32 mouse cellular contexts compared by ENCODE assay signal in genomic region chr9:78389981-78390380, GRCm38 (mm10). TPM values are rescaled to one million over a fixed set of nuclear protein-coding genes. Genes with fewer than 3 reads are reported as not detected.
DNase-seq lines count a peak whose midpoint lies in the region; ATAC-seq and TF ChIP-seq lines count a peak whose summit lies in the region.
"Had no signal": no experiment of that assay in that cellular context is flagged by ENCODE, and none has a peak within 500 bp of the region (broad histone marks: within the 10 kb centered on the region; RNA-seq: fewer than 3 reads in every experiment).

No protein-coding gene starts in this region.

- no peaks in the 10 kb centered on the region for H3K9me3 ChIP-seq in intestine, embryonic 15.5 days
- no peaks in the 10 kb centered on the region for H3K9me3 ChIP-seq in intestine, postnatal 0 days (ENCODE audit: control insufficient read depth)
- H3K9me3 ChIP-seq in stomach, postnatal 0 days (ENCODE audit: control insufficient read depth, low read length) = no peaks in the 10 kb centered on the region
- H3K9me3 ChIP-seq: hindbrain, embryonic 13.5 days; midbrain, embryonic 10.5 days had no signal

- intact Hi-C loops in left cerebral cortex, adult 2 months (cut with DNase I) = no loop called here

- H3K9ac ChIP-seq in intestine, embryonic 15.5 days = no peak overlapping the region
- H3K9ac ChIP-seq in intestine, postnatal 0 days (ENCODE audit: low read depth, low read length) = no peak overlapping the region
- no peak overlapping the region for H3K9ac ChIP-seq in stomach, postnatal 0 days (ENCODE audit: low read length)
- H3K9ac ChIP-seq: forebrain, postnatal 0 days; hindbrain, embryonic 13.5 days; lung, embryonic 14.5 days had no signal

- no peak overlapping the region for H3K27ac ChIP-seq in intestine, embryonic 15.5 days
- H3K27ac ChIP-seq in intestine, postnatal 0 days (ENCODE audit: low read depth, low read length) = no peak overlapping the region
- H3K27ac ChIP-seq in stomach, postnatal 0 days (replicated peaks) = no peak overlapping the region
- H3K27ac ChIP-seq in left cerebral cortex, adult 2 months = no peak overlapping the region
- H3K27ac ChIP-seq: hindbrain, embryonic 13.5 days; layer of hippocampus, adult 2 months; midbrain, embryonic 10.5 days had no signal

- 30% methylated on average over 5 of the region's 5 CpGs for WGBS in intestine, embryonic 15.5 days
- 32% methylated on average over 5 of the region's 5 CpGs for WGBS in intestine, postnatal 0 days
- WGBS in stomach, postnatal 0 days = 34% methylated on average over 5 of the region's 5 CpGs

- no peak for TF ChIP-seq CTCF in intestine, postnatal 0 days (IDR thresholded peaks at IDR 0.05; ENCODE audit: low read depth)
- no peak for TF ChIP-seq CTCF in stomach, postnatal 0 days (IDR thresholded peaks at IDR 0.05; ENCODE audit: low read depth)
- TF ChIP-seq CTCF in left cerebral cortex, adult 2 months (IDR thresholded peaks at IDR 0.05) = no peak

- no peak overlapping the region for H3K4me3 ChIP-seq in intestine, embryonic 15.5 days (replicated peaks)
- no peak overlapping the region for H3K4me3 ChIP-seq in intestine, postnatal 0 days (ENCODE audit: low read depth, low read length)
- no peak overlapping the region for H3K4me3 ChIP-seq in stomach, postnatal 0 days (ENCODE audit: low read depth, low read length)
- H3K4me3 ChIP-seq in left cerebral cortex, adult 2 months = no peak overlapping the region
- H3K4me3 ChIP-seq: hindbrain, embryonic 13.5 days; layer of hippocampus, adult 2 months; midbrain, embryonic 10.5 days had no signal

- no peaks in the 10 kb centered on the region for H3K36me3 ChIP-seq in intestine, embryonic 15.5 days
- no peaks in the 10 kb centered on the region for H3K36me3 ChIP-seq in intestine, postnatal 0 days (ENCODE audit: control insufficient read depth, insufficient read depth)
- no peaks in the 10 kb centered on the region for H3K36me3 ChIP-seq in stomach, postnatal 0 days (ENCODE audit: control insufficient read depth, insufficient read depth, low read length)
- H3K36me3 ChIP-seq: hindbrain, embryonic 13.5 days; midbrain, embryonic 10.5 days had no signal

- H3K27me3 ChIP-seq in intestine, embryonic 15.5 days (replicated peaks) = peaks cover 20% of the 10 kb centered on the region
- peaks cover 19% of the 10 kb centered on the region for H3K27me3 ChIP-seq in intestine, postnatal 0 days (replicated peaks; ENCODE audit: control insufficient read depth, insufficient read depth, low read length)
- no peaks in the 10 kb centered on the region for H3K27me3 ChIP-seq in stomach, postnatal 0 days (ENCODE audit: control insufficient read depth, insufficient read depth, low read length)

- no peak for TF ChIP-seq EP300 in stomach, postnatal 0 days (optimal IDR thresholded peaks at IDR 0.05)

- peak; percentile 69 for DNase-seq in ES-CJ7 (ENCODE audit: low read depth, low spot score)
- no peak for DNase-seq in stomach, postnatal 0 days (ENCODE audit: low spot score)
- DNase-seq in liver = no peak
- DNase-seq in left cerebral cortex, adult 2 months (ENCODE audit: extremely low spot score in 1 of 2, low spot score in 2 of 2) = no peak
- DNase-seq: adrenal gland, adult 8-10 months; cerebellum, adult 18-20 months; cerebellum, postnatal 14 days; embryo, embryonic 11 days; forebrain, postnatal 0 days; gastrocnemius, postnatal 36 days; kidney, adult 9 months; kidney, postnatal 25 days; lung, embryonic 14.5 days; thymus, postnatal 25 days had no signal

- no peaks in the 10 kb centered on the region for H3K4me1 ChIP-seq in intestine, embryonic 15.5 days (replicated peaks)
- no peaks in the 10 kb centered on the region for H3K4me1 ChIP-seq in intestine, postnatal 0 days (replicated peaks; ENCODE audit: control insufficient read depth, insufficient read depth, low read length)
- no peaks in the 10 kb centered on the region for H3K4me1 ChIP-seq in stomach, postnatal 0 days (replicated peaks; ENCODE audit: control insufficient read depth, insufficient read depth)
- H3K4me1 ChIP-seq: hindbrain, embryonic 13.5 days; midbrain, embryonic 10.5 days had no signal

- no peak overlapping the region for H3K4me2 ChIP-seq in intestine, embryonic 15.5 days (replicated peaks)
- H3K4me2 ChIP-seq in intestine, postnatal 0 days (replicated peaks; ENCODE audit: low read depth) = no peak overlapping the region
- H3K4me2 ChIP-seq in stomach, postnatal 0 days (replicated peaks; ENCODE audit: low read depth) = no peak overlapping the region
- H3K4me2 ChIP-seq: hindbrain, embryonic 13.5 days; liver, embryonic 11.5 days; lung, embryonic 14.5 days had no signal

- ATAC-seq in intestine, embryonic 15.5 days = peak; percentile 39; the same call in 1 of the 2 replicates
- ATAC-seq in intestine, postnatal 0 days = no peak; the same call in 1 of the 2 replicates
- ATAC-seq in common myeloid progenitor, adult 5-6 weeks (replicated peaks; ENCODE audit: low read depth, poor library complexity, severe bottlenecking) = peak; percentile 60
- 0 out of 2 replicates have a peak, but pooled peaks have one; percentile 42 for ATAC-seq in stomach, postnatal 0 days (ENCODE audit: low FRiP score, low TSS enrichment)
- ATAC-seq: activated CD4-positive, CD25-positive, alpha-beta regulatory T cell, adult 4 months; forebrain, postnatal 0 days; inflammation-experienced regulatory T-cells, adult 6 months; Patski had no signal

RNA-seq across cellular contexts. Expression of gene Ddx43, which starts 5.6 kb away (rescaled TPM):
- polyA plus RNA-seq in intestine, embryonic 15.5 days (2015; fragmentation: Nextera tagmentation; extraction: Ambion mirVana) = 0.27 and 0.36 TPM in 2 replicates
- 0.05 and 0.10 TPM in 2 replicates for polyA plus RNA-seq in intestine, postnatal 0 days (2015; fragmentation: Nextera tagmentation; extraction: Ambion mirVana)
- total RNA-seq in common myeloid progenitor, adult 5-6 weeks (2017) = 0.37 and 0.82 TPM in 2 replicates
- 0.08 and 0.12 TPM in 2 replicates for polyA plus RNA-seq in stomach, postnatal 0 days (2015; fragmentation: Nextera tagmentation; extraction: Ambion mirVana)
- under 1 TPM in 1 of 2 experiments, not detected in 1; 0.16 TPM for total RNA-seq in left cerebral cortex, adult 2 months (2021)
- total RNA-seq: adrenal gland, adult 8-10 months; gastrocnemius, postnatal 36 days; layer of hippocampus, adult 2 months; left cerebral cortex, postnatal 10 days; midbrain, postnatal 0 days had no signal
- polyA plus RNA-seq: heart, postnatal 0 days had no signal

RNA-seq across cellular contexts. Expression of gene Ooep, which starts 11.5 kb away (rescaled TPM):
- polyA plus RNA-seq in intestine, embryonic 15.5 days (2015; fragmentation: Nextera tagmentation; extraction: Ambion mirVana) = 0.34 and 0.60 TPM in 2 replicates
- 0.47 and 0.51 TPM in 2 replicates for polyA plus RNA-seq in intestine, postnatal 0 days (2015; fragmentation: Nextera tagmentation; extraction: Ambion mirVana)
- not detected in 2 replicates for total RNA-seq in common myeloid progenitor, adult 5-6 weeks (2017)
- polyA plus RNA-seq in stomach, postnatal 0 days (2015; fragmentation: Nextera tagmentation; extraction: Ambion mirVana) = 0.81 and 0.90 TPM in 2 replicates
- not detected for total RNA-seq in left cerebral cortex, adult 2 months (2021)
- total RNA-seq: adrenal gland, adult 8-10 months; gastrocnemius, postnatal 36 days; layer of hippocampus, postnatal 25 days had no signal
- polyA plus RNA-seq: inflammation-experienced regulatory T-cells, adult 6 months; Patski; spleen, adult 2 months had no signal

RNA-seq across cellular contexts. Expression of gene Dppa5a, which starts 22.0 kb away (rescaled TPM):
- 0.39 TPM in 1 of 2 replicates, not detected in the other for polyA plus RNA-seq in intestine, embryonic 15.5 days (2015; fragmentation: Nextera tagmentation; extraction: Ambion mirVana)
- polyA plus RNA-seq in intestine, postnatal 0 days (2015; fragmentation: Nextera tagmentation; extraction: Ambion mirVana) = not detected in 2 replicates
- total RNA-seq in common myeloid progenitor, adult 5-6 weeks (2017) = not detected in 2 replicates
- polyA plus RNA-seq in stomach, postnatal 0 days (2015; fragmentation: Nextera tagmentation; extraction: Ambion mirVana) = 1.2 and 2.1 TPM in 2 replicates
- not detected for total RNA-seq in left cerebral cortex, adult 2 months (2021)
- total RNA-seq: adrenal gland, adult 8-10 months; gastrocnemius, postnatal 36 days; layer of hippocampus, adult 2 months; layer of hippocampus, postnatal 25 days had no signal
- polyA plus RNA-seq: activated CD4-positive, CD25-positive, alpha-beta regulatory T cell, adult 4 months; heart, postnatal 0 days; inflammation-experienced regulatory T-cells, adult 6 months; limb, embryonic 11.5 days; liver, embryonic 11.5 days; lung, embryonic 14.5 days; midbrain, embryonic 10.5 days; Patski; spleen, adult 2 months had no signal

RNA-seq across cellular contexts. Expression of gene Gsta2, which starts 34.4 kb away (rescaled TPM):
- 35.3 and 36.5 TPM in 2 replicates for polyA plus RNA-seq in intestine, embryonic 15.5 days (2015; fragmentation: Nextera tagmentation; extraction: Ambion mirVana)
- polyA plus RNA-seq in intestine, postnatal 0 days (2015; fragmentation: Nextera tagmentation; extraction: Ambion mirVana) = 94.5 and 130 TPM in 2 replicates
- total RNA-seq in common myeloid progenitor, adult 5-6 weeks (2017) = not detected in 2 replicates
- polyA plus RNA-seq in stomach, postnatal 0 days (2015; fragmentation: Nextera tagmentation; extraction: Ambion mirVana) = 69.4 and 82.2 TPM in 2 replicates
- not detected for total RNA-seq in left cerebral cortex, adult 2 months (2021)
- total RNA-seq: forebrain, postnatal 0 days; gastrocnemius, postnatal 36 days; layer of hippocampus, adult 2 months; layer of hippocampus, postnatal 25 days; left cerebral cortex, postnatal 10 days; midbrain, postnatal 0 days had no signal
- polyA plus RNA-seq: activated CD4-positive, CD25-positive, alpha-beta regulatory T cell, adult 4 months; forebrain, embryonic 11.5 days; forebrain, postnatal 0 days; heart, postnatal 0 days; hindbrain, embryonic 13.5 days; inflammation-experienced regulatory T-cells, adult 6 months; limb, embryonic 11.5 days; liver, embryonic 11.5 days; midbrain, embryonic 10.5 days; midbrain, postnatal 0 days; neural tube, embryonic 14.5 days had no signal

RNA-seq across cellular contexts. Expression of gene Cgas, which starts 53.1 kb away (rescaled TPM):
- polyA plus RNA-seq in intestine, embryonic 15.5 days (2015; fragmentation: Nextera tagmentation; extraction: Ambion mirVana) = 2.3 and 2.4 TPM in 2 replicates
- 0.96 and 1.1 TPM in 2 replicates for polyA plus RNA-seq in intestine, postnatal 0 days (2015; fragmentation: Nextera tagmentation; extraction: Ambion mirVana)
- 19.8 and 22.1 TPM in 2 replicates for total RNA-seq in common myeloid progenitor, adult 5-6 weeks (2017)
- polyA plus RNA-seq in stomach, postnatal 0 days (2015; fragmentation: Nextera tagmentation; extraction: Ambion mirVana) = 1.4 and 1.6 TPM in 2 replicates
- under 1 TPM; 0.35 to 0.52 TPM for total RNA-seq in left cerebral cortex, adult 2 months (2021)
